Mouse (Mus musculus) urinary bladder, postnatal 25 days (tissue): ENCODE data around the gene Muc4.
A peak's percentile ranks its signal among the peaks of the same experiment; 100 is the strongest.

ENCODE experiments used
- DNase-seq: peaks from one replicate; pipeline ENCODE4 v3.0.0; 2022; ENCODE audit warnings: low spot score

The Muc4 gene

GRCm38 (mm10) chr16:32735586-32735985, at the start of gene Muc4:
Muc4 (plus strand) TSS chr16:32735886.
- DNase-seq = no peak

GRCm38 (mm10) chr16:32685998-32686397, 49.7 kb upstream of the Muc4 start:
- no peak for DNase-seq

- DNase-seq = no peak
Observed at GRCm38 (mm10) chr16:32687221-32687620, 48.5 kb upstream of the Muc4 start.

- DNase-seq = no peak
Observed at GRCm38 (mm10) chr16:32688770-32689169, 46.9 kb upstream of the Muc4 start.

GRCm38 (mm10) chr16:32689501-32689900, 46.2 kb upstream of the Muc4 start:
- peak; percentile 70 for DNase-seq

GRCm38 (mm10) chr16:32696841-32697464, 38.7 kb upstream of the Muc4 start:
- no peak for DNase-seq

- DNase-seq = no peak
Observed at GRCm38 (mm10) chr16:32697665-32698446, 37.8 kb upstream of the Muc4 start.

- no peak for DNase-seq
Observed at GRCm38 (mm10) chr16:32698550-32698949, 37.1 kb upstream of the Muc4 start.

- no peak for DNase-seq
Observed at GRCm38 (mm10) chr16:32703312-32703912, 32.3 kb upstream of the Muc4 start.

GRCm38 (mm10) chr16:32705606-32706005, 30.1 kb upstream of the Muc4 start:
- DNase-seq = no peak

GRCm38 (mm10) chr16:32707111-32707823, 28.4 kb upstream of the Muc4 start:
- no peak for DNase-seq

GRCm38 (mm10) chr16:32707824-32708456, 27.7 kb upstream of the Muc4 start:
- DNase-seq = no peak

GRCm38 (mm10) chr16:32708457-32709033, 27.1 kb upstream of the Muc4 start:
- no peak for DNase-seq

GRCm38 (mm10) chr16:32709116-32709515, 26.6 kb upstream of the Muc4 start:
- DNase-seq = no peak

- DNase-seq = no peak
Observed at GRCm38 (mm10) chr16:32710426-32711070, 25.1 kb upstream of the Muc4 start.

- DNase-seq = no peak
Observed at GRCm38 (mm10) chr16:32712202-32712601, 23.5 kb upstream of the Muc4 start.

GRCm38 (mm10) chr16:32713556-32713955, 22.1 kb upstream of the Muc4 start:
- no peak for DNase-seq

GRCm38 (mm10) chr16:32715364-32715763, 20.3 kb upstream of the Muc4 start:
- DNase-seq = no peak

- DNase-seq = no peak
Observed at GRCm38 (mm10) chr16:32723163-32723562, 12.5 kb upstream of the Muc4 start.

- no peak for DNase-seq
Observed at GRCm38 (mm10) chr16:32723767-32724166, 11.9 kb upstream of the Muc4 start.

GRCm38 (mm10) chr16:32724259-32724658, 11.4 kb upstream of the Muc4 start:
- no peak for DNase-seq
